Mouse (Mus musculus) neural tube, embryonic 15.5 days (tissue): ENCODE measurements around the gene Rabggtb. TPM values are rescaled to one million over a fixed set of nuclear protein-coding genes. Genes with fewer than 3 reads are reported as not detected.

ENCODE experiments used
- polyA plus RNA-seq: library from polyadenylated mRNA; unstranded; fragments of >200 nt; fragmentation: Nextera tagmentation; extraction: Ambion mirVana; gene quantifications from 2 replicates; pipeline ENCODE4 v1.2.1, GENCODE M21; 2015

The Rabggtb gene
- polyA plus RNA-seq, 1 experiment from 2014 or later: 53.7 TPM

Other genes starting within 250 kb of the Rabggtb start
- 23.0 and 23.5 TPM in 2 replicates for gene St6galnac3, start 187.8 kb downstream of the Rabggtb start, polyA plus RNA-seq
- gene Asb17, start 68.8 kb downstream of the Rabggtb start, polyA plus RNA-seq: not detected in 2 replicates
- 0.13 and 0.29 TPM in 2 replicates for gene Msh4, start 6.9 kb downstream of the Rabggtb start, polyA plus RNA-seq
- gene Acadm, start 31.6 kb upstream of the Rabggtb start, polyA plus RNA-seq: 59.3 and 68.0 TPM in 2 replicates
- gene Slc44a5, start 60.4 kb upstream of the Rabggtb start, polyA plus RNA-seq: 5.1 and 5.7 TPM in 2 replicates